Mouse (Mus musculus): ENCODE measurements around the gene Bola2.

DNA sequence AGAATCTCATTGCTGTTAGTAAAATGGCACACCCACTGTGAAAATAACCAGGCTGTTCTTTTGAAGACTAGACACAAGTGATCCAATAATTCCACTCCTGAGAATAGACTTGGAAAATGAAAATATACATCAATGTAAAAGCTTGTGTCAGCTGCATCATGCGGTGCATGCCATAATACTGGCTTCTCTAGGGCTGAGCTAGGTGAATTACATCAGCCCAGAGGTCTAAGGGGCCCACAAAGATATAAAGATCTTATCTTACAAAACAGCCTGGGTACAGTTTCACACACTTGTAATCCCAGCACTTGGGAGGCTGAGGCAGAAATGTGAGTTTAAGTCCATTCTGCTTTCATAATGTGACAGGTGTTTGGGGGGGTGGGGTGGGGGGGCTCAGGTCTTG is 37.7 kb upstream of the Bola2 start:
- no peak for TF ChIP-seq CTCF (IDR thresholded peaks at IDR 0.05; ENCODE audit: control insufficient read depth, insufficient read depth, low read length)
- TF ChIP-seq POLR2A (IDR thresholded peaks at IDR 0.05; ENCODE audit: borderline replicate concordance, control insufficient read depth, low read depth, low read length) = no peak

Data from bone marrow, adult 2 months (tissue).